Mouse (Mus musculus) myocyte (in vitro differentiated cells): ENCODE measurements at regions not wholly inside any gene's neighbourhood (a gene's known extent, or its start where the extent isn't known, plus 50 kb on each side); places are given as distances from the start of the nearest gene placed in this dataset.

ENCODE experiments used
- POLR2A ChIP-seq: IDR thresholded peaks from one replicate; pipeline ENCODE4 v1.6.1; 2011; ENCODE audit warnings: low read depth, mild to moderate bottlenecking, control low read depth, moderate library complexity; ENCODE audit not compliant: insufficient read length
- POLR2AphosphoS2 ChIP-seq: IDR thresholded peaks from one replicate; pipeline ENCODE4 v1.6.1; 2011; ENCODE audit warnings: low read depth, control low read depth; ENCODE audit not compliant: insufficient read length

GRCm38 (mm10) chr15:36884671-36885365, 122.8 kb downstream of the Zfp706 start:
- TF ChIP-seq POLR2A (no peak), POLR2AphosphoS2 (no peak)
